Mouse (Mus musculus) lung, postnatal 0 days (tissue): ENCODE results near the gene Gm48551. TPM values are rescaled to one million over a fixed set of nuclear protein-coding genes. Genes with fewer than 3 reads are reported as not detected.

Experiments
- ATAC-seq: fragments of 200-750 bp; cut with Nextera tagmentation; 2 replicates; pipeline ENCODE4 v1.8.0; 2017; ENCODE audit warnings: moderate library complexity
- DNase-seq: peaks from one replicate; pipeline ENCODE4 v3.0.0-alpha.2; 2016; ENCODE audit warnings: low spot score
- H3K27ac ChIP-seq: fragments of 300-500 bp; sonication (generic); 2 replicates; pipeline ENCODE4 v1.5.1; 2014; ENCODE audit warnings: antibody characterized with exemption, mild to moderate bottlenecking, low read length, mixed read lengths
- H3K27me3 ChIP-seq: fragments of 300-500 bp; sonication (generic); replicated peaks from 2 replicates; pipeline ENCODE4 v1.6.1; 2014; ENCODE audit warnings: low read length, mixed read lengths; ENCODE audit not compliant: insufficient read depth
- H3K36me3 ChIP-seq: fragments of 300-500 bp; sonication (generic); 2 replicates; pipeline ENCODE4 v1.6.1; 2014; ENCODE audit warnings: low read length, mixed read lengths; ENCODE audit not compliant: insufficient read depth
- H3K4me1 ChIP-seq: fragments of 300-500 bp; sonication (generic); 2 replicates; pipeline ENCODE4 v1.6.1; 2014; ENCODE audit warnings: antibody characterized with exemption, low read depth, low read length, mixed read lengths; ENCODE audit not compliant: insufficient read depth
- H3K4me2 ChIP-seq: fragments of 300-500 bp; sonication (generic); replicated peaks from 2 replicates; pipeline ENCODE4 v1.6.1; 2014; ENCODE audit warnings: low read depth, mild to moderate bottlenecking, low read length, moderate library complexity, mixed read lengths
- H3K4me3 ChIP-seq: fragments of 300-500 bp; sonication (generic); 2 replicates; pipeline ENCODE4 v1.5.1; 2014; ENCODE audit warnings: low read depth, low read length
- H3K9ac ChIP-seq: fragments of 300-500 bp; sonication (generic); replicated peaks from 2 replicates; pipeline ENCODE4 v1.6.1; 2014; ENCODE audit warnings: low read depth, mild to moderate bottlenecking
- H3K9me3 ChIP-seq: fragments of 300-500 bp; sonication (generic); 2 replicates; pipeline ENCODE4 v1.6.1; 2016; ENCODE audit warnings: low read length, mixed read lengths
- CTCF ChIP-seq: IDR thresholded peaks from 2 replicates; pipeline ENCODE4 v1.5.1; 2016; ENCODE audit warnings: antibody characterized with exemption, mild to moderate bottlenecking
- EP300 ChIP-seq: IDR thresholded peaks from 2 replicates; pipeline ENCODE4 v1.6.1; 2016; ENCODE audit warnings: antibody characterized with exemption, mild to moderate bottlenecking, control low read depth
- WGBS: fragments of 180-500 bp; shearing (Covaris S2); extraction: QIAGEN DNeasy Blood & Tissue Kit; methylation state at CpG from one replicate; pipeline ENCODE4 v1.1.7; 2014; 5-methylcytosine and 5-hydroxymethylcytosine counted together
- polyA plus RNA-seq: library from polyadenylated mRNA; unstranded; fragments of >200 nt; fragmentation: Nextera tagmentation; extraction: Ambion mirVana; gene quantifications from 2 replicates; pipeline ENCODE4 v1.2.1, GENCODE M21; 2015

The Gm48551 gene
- polyA plus RNA-seq, 1 experiment from 2014 or later: 2.4 TPM

DNA sequence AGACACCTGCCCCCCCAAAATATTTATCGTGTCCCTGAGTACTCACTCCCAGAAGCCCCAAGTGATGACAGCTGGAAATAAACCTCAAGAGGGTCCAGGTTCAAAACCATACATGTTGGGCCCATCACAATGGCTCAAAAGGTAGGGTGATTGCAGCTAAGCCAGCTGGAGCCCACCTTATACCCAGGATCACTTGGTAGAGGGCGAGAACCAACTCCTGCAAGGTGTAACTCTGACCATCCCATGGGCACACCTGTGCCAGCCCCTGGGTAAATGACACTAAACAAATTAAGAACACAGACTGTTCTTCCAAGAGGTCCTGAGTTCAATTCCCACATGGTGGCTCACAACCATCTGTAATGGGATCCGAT lies 5.1 kb upstream of the Gm48551 start:
- 62% methylated on average over 3 of the region's 3 CpGs for WGBS
- peak overlapping the region; percentile 46; the same call in 1 of the 2 replicates for H3K4me3 ChIP-seq
- TF ChIP-seq CTCF (peak; percentile 13; the same call in 1 of the 2 replicates), EP300 (no peak)
- H3K9me3 ChIP-seq: no peaks in the 10 kb centered on the region
- no peak overlapping the region for H3K27ac ChIP-seq
- no peaks in the 10 kb centered on the region for H3K36me3 ChIP-seq
- H3K4me1 ChIP-seq: peaks cover 15% of the 10 kb centered on the region; the same call in 1 of the 2 replicates
- DNase-seq (no peak), ATAC-seq (no peak)
- H3K9ac ChIP-seq: no peak overlapping the region
- no peaks in the 10 kb centered on the region for H3K27me3 ChIP-seq
- peak overlapping the region; percentile 58 for H3K4me2 ChIP-seq

GRCm38 (mm10) chr10:81379809-81380378 lies 4.4 kb upstream of the Gm48551 start:
- TF ChIP-seq CTCF (no peak), EP300 (no peak)
- H3K27ac ChIP-seq: no peak overlapping the region
- no peaks in the 10 kb centered on the region for H3K9me3 ChIP-seq
- H3K36me3 ChIP-seq: no peaks in the 10 kb centered on the region
- peaks cover 17% of the 10 kb centered on the region; the same call in 1 of the 2 replicates for H3K4me1 ChIP-seq
- 86% methylated on average over 6 of the region's 6 CpGs for WGBS
- H3K9ac ChIP-seq: no peak overlapping the region
- no peak overlapping the region for H3K4me3 ChIP-seq
- no peaks in the 10 kb centered on the region for H3K27me3 ChIP-seq
- no peak for DNase-seq
- H3K4me2 ChIP-seq: no peak overlapping the region
- ATAC-seq: no peak

DNA sequence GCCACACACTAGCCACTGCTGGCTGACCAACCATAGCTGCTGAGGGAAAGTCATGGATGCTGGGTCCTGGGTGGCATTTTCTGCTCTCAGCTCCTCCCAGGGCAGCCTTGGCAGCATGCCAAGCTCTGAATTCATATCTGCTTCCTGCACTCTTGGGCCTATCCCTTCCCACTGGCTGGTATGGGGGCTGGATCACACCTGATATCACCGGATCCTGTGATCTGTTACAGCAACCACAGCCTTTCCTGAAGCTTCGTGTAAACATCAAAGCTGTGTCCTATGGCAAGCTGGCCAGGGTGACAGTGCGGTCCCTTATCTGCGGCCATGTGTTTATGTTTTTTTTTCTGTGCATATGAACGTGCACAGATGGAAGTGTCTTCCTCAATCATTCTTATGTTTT lies 2.2 kb upstream of the Gm48551 start:
- H3K4me1 ChIP-seq: peaks cover 15% of the 10 kb centered on the region; the same call in 1 of the 2 replicates
- no peaks in the 10 kb centered on the region for H3K27me3 ChIP-seq
- H3K9ac ChIP-seq: no peak overlapping the region
- no peaks in the 10 kb centered on the region; the same call in none of the 2 replicates for H3K36me3 ChIP-seq
- TF ChIP-seq CTCF (no peak), EP300 (peak; percentile 95)
- no peak overlapping the region for H3K4me2 ChIP-seq
- DNase-seq: peak; percentile 63
- no peaks in the 10 kb centered on the region for H3K9me3 ChIP-seq
- no peak overlapping the region for H3K4me3 ChIP-seq
- peak; percentile 2 for ATAC-seq
- H3K27ac ChIP-seq: 0 out of 2 replicates have a peak overlapping the region, but pooled peaks have one; percentile 14
- WGBS: 32% methylated on average over 5 of the region's 5 CpGs

- H3K9ac ChIP-seq: peak overlapping the region; percentile 88
- no peaks in the 10 kb centered on the region; the same call in none of the 2 replicates for H3K36me3 ChIP-seq
- peak; percentile 22 for ATAC-seq
- peak overlapping the region; percentile 89 for H3K27ac ChIP-seq
- no peaks in the 10 kb centered on the region for H3K27me3 ChIP-seq
- peak overlapping the region; percentile 89 for H3K4me2 ChIP-seq
- under 1% methylated on average over 17 of the region's 19 CpGs for WGBS
- H3K4me1 ChIP-seq: peaks cover 11% of the 10 kb centered on the region; the same call in 1 of the 2 replicates
- no peak for TF ChIP-seq CTCF
- TF ChIP-seq EP300: no peak; the same call in 1 of the 2 replicates
- no peaks in the 10 kb centered on the region for H3K9me3 ChIP-seq
- DNase-seq: peak; percentile 69
- peak overlapping the region; percentile 77 for H3K4me3 ChIP-seq
Measured at GRCm38 (mm10) chr10:81384605-81384982, 328 bp downstream of the Gm48551 start.

- peaks cover 11% of the 10 kb centered on the region; the same call in 1 of the 2 replicates for H3K4me1 ChIP-seq
- no peak for ATAC-seq
- H3K4me2 ChIP-seq: no peak overlapping the region
- H3K9ac ChIP-seq: no peak overlapping the region
- no peak for TF ChIP-seq CTCF
- TF ChIP-seq EP300: no peak
- no peak overlapping the region for H3K4me3 ChIP-seq
- no peaks in the 10 kb centered on the region for H3K27me3 ChIP-seq
- 63% methylated on average over 22 of the region's 22 CpGs for WGBS
- H3K27ac ChIP-seq: no peak overlapping the region
- no peak for DNase-seq
- no peaks in the 10 kb centered on the region; the same call in none of the 2 replicates for H3K36me3 ChIP-seq
- no peaks in the 10 kb centered on the region for H3K9me3 ChIP-seq
Measured at GRCm38 (mm10) chr10:81385603-81386306, 1.5 kb downstream of the Gm48551 start.

- no peaks in the 10 kb centered on the region for H3K9me3 ChIP-seq
- no peak overlapping the region for H3K4me2 ChIP-seq
- H3K9ac ChIP-seq: no peak overlapping the region
- H3K27ac ChIP-seq: no peak overlapping the region
- peaks cover 11% of the 10 kb centered on the region; the same call in 1 of the 2 replicates for H3K4me1 ChIP-seq
- no peaks in the 10 kb centered on the region for H3K27me3 ChIP-seq
- TF ChIP-seq CTCF (no peak), EP300 (no peak)
- no peaks in the 10 kb centered on the region; the same call in none of the 2 replicates for H3K36me3 ChIP-seq
- no peak overlapping the region for H3K4me3 ChIP-seq
- no peak for DNase-seq
- ATAC-seq: no peak
- WGBS: 93% methylated on average over 20 of the region's 20 CpGs
Measured at GRCm38 (mm10) chr10:81387716-81388115, 3.5 kb downstream of the Gm48551 start.
